Comparison of ENCODE assay signal across 11 mouse cellular contexts in genomic region chr16:96756994-96757393, GRCm38 (mm10).
DNase-seq lines count a peak whose midpoint lies in the region; ATAC-seq lines count a peak whose summit lies in the region.
"Had no signal": no experiment of that assay in that cellular context is flagged by ENCODE, and none has a peak within 500 bp of the region (broad histone marks: within the 10 kb centered on the region; RNA-seq: fewer than 3 reads in every experiment).

No protein-coding gene starts in this region.

- WGBS in neural tube, embryonic 12.5 days = 11% methylated on average over 7 of the region's 7 CpGs
- 3% methylated on average over 7 of the region's 7 CpGs for WGBS in forebrain, embryonic 13.5 days
- WGBS in midbrain, embryonic 12.5 days = 5% methylated on average over 7 of the region's 7 CpGs
- WGBS in heart, embryonic 12.5 days = 18% methylated on average over 7 of the region's 7 CpGs

- no peaks in the 10 kb centered on the region for H3K36me3 ChIP-seq in neural tube, embryonic 12.5 days
- no peaks in the 10 kb centered on the region for H3K36me3 ChIP-seq in forebrain, embryonic 13.5 days (ENCODE audit: poor library complexity, severe bottlenecking)
- no peaks in the 10 kb centered on the region for H3K36me3 ChIP-seq in midbrain, embryonic 12.5 days
- no peaks in the 10 kb centered on the region for H3K36me3 ChIP-seq in heart, embryonic 12.5 days

- no peak overlapping the region for H3K9ac ChIP-seq in neural tube, embryonic 12.5 days
- 0 out of 2 replicates have a peak overlapping the region, but pooled peaks have one; percentile 12 for H3K9ac ChIP-seq in forebrain, embryonic 13.5 days
- H3K9ac ChIP-seq in midbrain, embryonic 12.5 days (replicated peaks) = 0 out of 2 replicates have a peak overlapping the region, but pooled peaks have one; percentile 24
- H3K9ac ChIP-seq in heart, embryonic 12.5 days = no peak overlapping the region

- H3K4me3 ChIP-seq in neural tube, embryonic 12.5 days = no peak overlapping the region
- H3K4me3 ChIP-seq in forebrain, embryonic 13.5 days = no peak overlapping the region
- H3K4me3 ChIP-seq in midbrain, embryonic 12.5 days = no peak overlapping the region
- no peak overlapping the region for H3K4me3 ChIP-seq in heart, embryonic 12.5 days
- H3K4me3 ChIP-seq: erythroblast, embryonic 14.5 days had no signal

- no peaks in the 10 kb centered on the region for H3K27me3 ChIP-seq in neural tube, embryonic 12.5 days (replicated peaks)
- H3K27me3 ChIP-seq in forebrain, embryonic 13.5 days = no peaks in the 10 kb centered on the region
- H3K27me3 ChIP-seq in midbrain, embryonic 12.5 days = peaks cover 3% of the 10 kb centered on the region; the same call in 1 of the 2 replicates
- H3K27me3 ChIP-seq in heart, embryonic 12.5 days (replicated peaks) = peaks cover 16% of the 10 kb centered on the region; the same call in 1 of the 2 replicates

- no peak for DNase-seq in neural tube, embryonic 10.5 days (ENCODE audit: extremely low spot score, low spot score)
- no peak for DNase-seq in urinary bladder, postnatal 10 days (ENCODE audit: low spot score)
- DNase-seq in adrenal gland, postnatal 36 days = no peak
- DNase-seq: gastrocnemius, postnatal 14 days; heart, postnatal 4 days; kidney, postnatal 25 days had no signal

- H3K9me3 ChIP-seq in neural tube, embryonic 12.5 days = no peaks in the 10 kb centered on the region
- no peaks in the 10 kb centered on the region for H3K9me3 ChIP-seq in forebrain, embryonic 13.5 days (replicated peaks)
- H3K9me3 ChIP-seq in midbrain, embryonic 12.5 days = no peaks in the 10 kb centered on the region
- H3K9me3 ChIP-seq in heart, embryonic 12.5 days (replicated peaks) = no peaks in the 10 kb centered on the region

- peak; percentile 23; the same call in 1 of the 2 replicates for ATAC-seq in neural tube, embryonic 12.5 days (ENCODE audit: low FRiP score, low read depth)
- ATAC-seq in forebrain, embryonic 13.5 days = peak; percentile 46
- peak; percentile 62 for ATAC-seq in midbrain, embryonic 12.5 days (ENCODE audit: low FRiP score, low read depth)
- ATAC-seq in heart, embryonic 12.5 days (ENCODE audit: insufficient number of reproducible peaks, low FRiP score) = no peak

- H3K4me1 ChIP-seq in neural tube, embryonic 12.5 days = peaks cover 28% of the 10 kb centered on the region
- peaks cover 58% of the 10 kb centered on the region for H3K4me1 ChIP-seq in forebrain, embryonic 13.5 days
- peaks cover 61% of the 10 kb centered on the region for H3K4me1 ChIP-seq in midbrain, embryonic 12.5 days
- peaks cover 23% of the 10 kb centered on the region for H3K4me1 ChIP-seq in heart, embryonic 12.5 days (replicated peaks)

- H3K27ac ChIP-seq in neural tube, embryonic 12.5 days = no peak overlapping the region
- peak overlapping the region; percentile 31; the same call in 1 of the 2 replicates for H3K27ac ChIP-seq in forebrain, embryonic 13.5 days
- peak overlapping the region; percentile 78 for H3K27ac ChIP-seq in midbrain, embryonic 12.5 days (replicated peaks)
- no peak overlapping the region for H3K27ac ChIP-seq in heart, embryonic 12.5 days (ENCODE audit: poor library complexity, severe bottlenecking)

- peak overlapping the region; percentile 21; the same call in 1 of the 2 replicates for H3K4me2 ChIP-seq in neural tube, embryonic 12.5 days (replicated peaks)
- H3K4me2 ChIP-seq in forebrain, embryonic 13.5 days = 0 out of 2 replicates have a peak overlapping the region, but pooled peaks have one; percentile 6
- peak overlapping the region; percentile 32; the same call in 1 of the 2 replicates for H3K4me2 ChIP-seq in midbrain, embryonic 12.5 days (replicated peaks)
- no peak overlapping the region for H3K4me2 ChIP-seq in heart, embryonic 12.5 days

Comparison
In these comparisons a context has a peak if more than half of its experiments do, and no peak if none do; other contexts are left out.
1. H3K27ac ChIP-seq: peak in forebrain, embryonic 13.5 days (single experiment) and midbrain, embryonic 12.5 days (single experiment); none in neural tube, embryonic 12.5 days (single experiment) and heart, embryonic 12.5 days (single experiment).
2. H3K9ac ChIP-seq: peak in forebrain, embryonic 13.5 days (single experiment) and midbrain, embryonic 12.5 days (single experiment); none in neural tube, embryonic 12.5 days (single experiment) and heart, embryonic 12.5 days (single experiment).